Mouse (Mus musculus) myocyte (in vitro differentiated cells): ENCODE results near the gene Aqp3. TPM values are rescaled to one million over a fixed set of nuclear protein-coding genes. Genes with fewer than 3 reads are reported as not detected.

Source experiments
- H3K27me3 ChIP-seq: one replicate; pipeline ENCODE4 v1.6.1; 2011; ENCODE audit not compliant: control insufficient read depth, insufficient read depth, insufficient read length
- H3K36me3 ChIP-seq: one replicate; pipeline ENCODE4 v1.6.1; 2011; ENCODE audit not compliant: control insufficient read depth, insufficient read depth
- H3K4me2 ChIP-seq: one replicate; pipeline ENCODE4 v1.6.1; 2011; ENCODE audit warnings: low read depth, control low read depth
- H3K4me3 ChIP-seq: one replicate; pipeline ENCODE4 v1.5.1; 2011; ENCODE audit warnings: mild to moderate bottlenecking, control low read depth, moderate library complexity
- H3K79me2 ChIP-seq: one replicate; pipeline ENCODE4 v1.6.1; 2011; ENCODE audit not compliant: control insufficient read depth, insufficient read depth
- H3ac ChIP-seq: one replicate; pipeline ENCODE4 v1.6.1; 2011; ENCODE audit not compliant: control insufficient read depth, insufficient read length
- CEBPB ChIP-seq: IDR thresholded peaks from 2 replicates; pipeline ENCODE4 v1.6.1; 2011; ENCODE audit warnings: mild to moderate bottlenecking, moderate library complexity; ENCODE audit not compliant: poor library complexity, insufficient read depth, severe bottlenecking
- E2F4 ChIP-seq: IDR thresholded peaks from one replicate; pipeline ENCODE4 v1.6.1; 2011; ENCODE audit warnings: mild to moderate bottlenecking, control low read depth, moderate library complexity; ENCODE audit not compliant: insufficient read depth
- MAX ChIP-seq: IDR thresholded peaks from one replicate; pipeline ENCODE4 v1.6.1; 2011; ENCODE audit warnings: low read depth, mild to moderate bottlenecking, control low read depth
- MYOD1 ChIP-seq, 3 experiments: IDR thresholded peaks; one replicate each; pipeline ENCODE4 v1.6.1; 2011; ENCODE audit warnings: control low read depth in 2 of 3, low read depth in 2 of 3, mild to moderate bottlenecking in 2 of 3, moderate library complexity in 1 of 3; ENCODE audit not compliant: insufficient read length in 2 of 3, control insufficient read depth in 1 of 3
- MYOG ChIP-seq, 3 experiments: IDR thresholded peaks; one replicate each; pipeline ENCODE4 v1.6.1; 2011; ENCODE audit warnings: control low read depth in 2 of 3, low read depth in 2 of 3, mild to moderate bottlenecking in 2 of 3; ENCODE audit not compliant: insufficient read length in 2 of 3, control insufficient read depth in 1 of 3, insufficient read depth in 1 of 3
- POLR2A ChIP-seq: IDR thresholded peaks from one replicate; pipeline ENCODE4 v1.6.1; 2011; ENCODE audit warnings: low read depth, mild to moderate bottlenecking, control low read depth, moderate library complexity; ENCODE audit not compliant: insufficient read length
- POLR2AphosphoS2 ChIP-seq: IDR thresholded peaks from one replicate; pipeline ENCODE4 v1.6.1; 2011; ENCODE audit warnings: low read depth, control low read depth; ENCODE audit not compliant: insufficient read length
- REST ChIP-seq: IDR thresholded peaks from one replicate; pipeline ENCODE4 v1.6.1; 2011; ENCODE audit warnings: mild to moderate bottlenecking, control low read depth, moderate library complexity; ENCODE audit not compliant: insufficient read depth, insufficient read length
- SRF ChIP-seq: IDR thresholded peaks from one replicate; pipeline ENCODE4 v1.6.1; 2011; ENCODE audit warnings: low read depth; ENCODE audit not compliant: control insufficient read depth, insufficient read length
- TCF12 ChIP-seq: IDR thresholded peaks from one replicate; pipeline ENCODE4 v1.6.1; 2011; ENCODE audit warnings: mild to moderate bottlenecking, control low read depth; ENCODE audit not compliant: poor library complexity, insufficient read depth, severe bottlenecking
- TCF3 ChIP-seq: IDR thresholded peaks from one replicate; pipeline ENCODE4 v1.6.1; 2011; ENCODE audit warnings: low read depth, control low read depth; ENCODE audit not compliant: insufficient read length
- USF1 ChIP-seq: IDR thresholded peaks from one replicate; pipeline ENCODE4 v1.6.1; 2011; ENCODE audit warnings: low read depth, mild to moderate bottlenecking, control low read depth, moderate library complexity
- polyA plus RNA-seq: library from polyadenylated mRNA; unstranded; fragments of >200 nt; fragmentation: generic; extraction: Trizol; gene quantifications from one replicate; pipeline ENCODE4 v1.2.1, GENCODE M21; 2012; ENCODE audit warnings: missing spikeins

Aqp3 gene
- polyA plus RNA-seq, 1 experiment = not detected

DNA sequence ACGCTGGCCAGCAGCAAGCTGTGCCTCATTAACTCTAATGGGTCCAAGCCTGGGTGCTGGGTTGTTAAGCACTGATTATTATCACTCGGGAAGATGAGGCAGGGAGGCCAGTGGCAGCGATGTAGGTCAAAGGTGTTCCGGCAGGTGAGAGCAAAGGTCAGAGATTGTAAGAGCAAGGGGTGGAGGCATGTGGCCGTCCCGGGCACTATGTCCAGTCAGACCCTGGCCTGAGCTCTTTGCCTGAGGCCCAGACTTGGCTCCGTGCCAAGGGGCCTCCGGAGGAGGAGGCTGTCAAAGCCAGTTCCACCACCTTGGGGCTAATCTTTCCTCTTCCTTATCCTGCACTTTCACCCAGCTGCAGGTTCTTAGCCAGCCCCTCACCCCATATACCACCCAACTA, 1.8 kb downstream of the Aqp3 start:
- Histone ChIP-seq H3K36me3 (no peaks in the 10 kb centered on the region), H3K27me3 (peaks cover 7% of the 10 kb centered on the region), H3K4me3 (no peak overlapping the region), H3K4me2 (no peak overlapping the region), H3K79me2 (no peaks in the 10 kb centered on the region), H3ac (no peak overlapping the region)
- TF ChIP-seq MAX = no peak

DNA sequence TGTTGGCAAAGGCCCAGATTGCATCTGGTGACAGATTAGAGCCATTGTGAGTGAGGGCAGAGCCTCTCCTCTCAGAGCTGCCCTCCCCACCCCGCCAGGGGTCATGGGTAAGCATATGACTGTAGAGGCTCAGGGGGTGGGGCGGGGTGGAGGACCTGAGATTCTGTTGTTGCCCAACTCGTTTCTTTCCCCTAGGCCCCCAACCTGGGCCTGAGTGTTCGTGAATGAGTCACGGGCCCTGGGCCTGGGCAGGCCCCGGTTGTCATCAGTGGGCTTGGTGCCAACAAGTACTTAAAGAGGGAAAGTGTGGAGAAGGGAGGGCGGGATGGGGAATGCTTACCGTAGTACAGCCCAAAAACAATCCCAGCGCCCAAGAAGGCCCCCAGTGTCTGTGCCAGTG, 3.6 kb downstream of the Aqp3 start:
- no peak for TF ChIP-seq MYOD1 (IDR thresholded peaks at IDR 0.05; ENCODE audit: control insufficient read depth in 1 of 3, insufficient read length in 2 of 3, low read depth in 2 of 3)
- no peak for TF ChIP-seq MYOG (IDR thresholded peaks at IDR 0.05; ENCODE audit: control insufficient read depth in 1 of 3, insufficient read depth in 1 of 3, insufficient read length in 2 of 3, low read depth in 2 of 3)
- TF ChIP-seq TCF12 = no peak
- TF ChIP-seq POLR2AphosphoS2 = no peak
- TF ChIP-seq E2F4 = no peak
- no peak for TF ChIP-seq SRF
- no peak for TF ChIP-seq USF1
- no peak for TF ChIP-seq CEBPB
- no peak for TF ChIP-seq TCF3
- TF ChIP-seq POLR2A = no peak
- no peak for TF ChIP-seq REST
- TF ChIP-seq MAX = no peak
- Histone ChIP-seq H3K27me3 (peaks cover 7% of the 10 kb centered on the region), H3K36me3 (no peaks in the 10 kb centered on the region), H3K4me2 (no peak overlapping the region), H3ac (no peak overlapping the region), H3K79me2 (no peaks in the 10 kb centered on the region), H3K4me3 (no peak overlapping the region)

DNA sequence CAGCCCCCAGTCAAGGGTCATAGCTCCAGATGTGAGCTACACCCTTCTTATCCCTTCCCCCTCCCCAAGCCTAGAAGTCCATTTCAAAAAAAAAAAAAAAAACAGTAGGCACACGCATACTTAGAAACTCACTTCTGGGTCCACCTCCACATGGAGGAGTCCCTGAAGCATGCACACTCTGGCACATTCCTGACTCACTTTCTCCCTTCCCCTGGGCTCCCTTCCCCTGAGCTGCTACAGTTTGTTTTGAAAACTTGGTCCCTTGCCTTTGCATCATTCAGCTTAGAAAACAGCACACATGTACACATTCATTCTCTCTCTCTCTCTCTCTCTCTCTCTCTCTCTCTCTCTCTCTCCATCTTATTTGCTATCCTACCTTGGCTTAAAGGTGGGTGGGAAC, 5.0 kb downstream of the Aqp3 start:
- H3K4me3 ChIP-seq = no peak overlapping the region
- H3ac ChIP-seq = no peak overlapping the region
- peaks cover 16% of the 10 kb centered on the region for H3K27me3 ChIP-seq
- H3K36me3 ChIP-seq = no peaks in the 10 kb centered on the region
- H3K79me2 ChIP-seq = no peaks in the 10 kb centered on the region
- no peak overlapping the region for H3K4me2 ChIP-seq
- TF ChIP-seq POLR2A = no peak
- TF ChIP-seq MAX = no peak
- no peak for TF ChIP-seq USF1
- no peak for TF ChIP-seq MYOG (IDR thresholded peaks at IDR 0.05; ENCODE audit: control insufficient read depth in 1 of 3, insufficient read depth in 1 of 3, insufficient read length in 2 of 3, low read depth in 2 of 3)
- no peak for TF ChIP-seq TCF12
- TF ChIP-seq TCF3 = no peak
- no peak for TF ChIP-seq POLR2AphosphoS2
- no peak for TF ChIP-seq CEBPB
- TF ChIP-seq REST = no peak
- no peak for TF ChIP-seq MYOD1 (IDR thresholded peaks at IDR 0.05; ENCODE audit: control insufficient read depth in 1 of 3, insufficient read length in 2 of 3, low read depth in 2 of 3)
- no peak for TF ChIP-seq SRF
- no peak for TF ChIP-seq E2F4

DNA sequence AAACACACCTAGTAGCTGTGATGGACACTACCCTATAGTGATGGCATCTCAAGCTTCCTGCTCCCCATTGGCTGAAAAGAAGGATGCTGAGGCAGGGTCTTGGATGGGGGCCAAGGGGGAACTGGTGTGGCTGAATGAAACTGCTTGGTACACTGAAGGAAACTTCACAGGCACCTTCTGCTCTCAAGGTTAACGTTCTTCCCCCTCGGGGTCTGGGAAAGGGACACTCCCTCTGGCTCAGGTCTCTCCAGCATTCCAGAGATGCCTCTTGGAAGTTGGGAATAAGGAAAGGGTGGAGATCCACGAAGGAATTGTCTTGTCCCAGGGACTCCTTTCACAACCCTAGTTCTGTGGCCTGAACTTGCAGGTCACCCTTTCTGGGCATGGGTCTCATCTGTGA, 6.6 kb downstream of the Aqp3 start:
- H3ac ChIP-seq = no peak overlapping the region
- H3K27me3 ChIP-seq = peaks cover 20% of the 10 kb centered on the region
- H3K4me3 ChIP-seq = no peak overlapping the region
- H3K4me2 ChIP-seq = no peak overlapping the region
- TF ChIP-seq USF1 = no peak
- TF ChIP-seq MYOG (IDR thresholded peaks at IDR 0.05; ENCODE audit: control insufficient read depth in 1 of 3, insufficient read depth in 1 of 3, insufficient read length in 2 of 3, low read depth in 2 of 3) = no peak
- TF ChIP-seq TCF12 = no peak
- TF ChIP-seq E2F4 = no peak
- TF ChIP-seq REST = no peak
- TF ChIP-seq POLR2A = no peak
- TF ChIP-seq TCF3 = no peak
- no peak for TF ChIP-seq MAX
- TF ChIP-seq SRF = no peak
- no peak for TF ChIP-seq POLR2AphosphoS2
- TF ChIP-seq CEBPB = no peak
- TF ChIP-seq MYOD1 (IDR thresholded peaks at IDR 0.05; ENCODE audit: control insufficient read depth in 1 of 3, insufficient read length in 2 of 3, low read depth in 2 of 3) = no peak
- no peaks in the 10 kb centered on the region for H3K79me2 ChIP-seq
- no peaks in the 10 kb centered on the region for H3K36me3 ChIP-seq

DNA sequence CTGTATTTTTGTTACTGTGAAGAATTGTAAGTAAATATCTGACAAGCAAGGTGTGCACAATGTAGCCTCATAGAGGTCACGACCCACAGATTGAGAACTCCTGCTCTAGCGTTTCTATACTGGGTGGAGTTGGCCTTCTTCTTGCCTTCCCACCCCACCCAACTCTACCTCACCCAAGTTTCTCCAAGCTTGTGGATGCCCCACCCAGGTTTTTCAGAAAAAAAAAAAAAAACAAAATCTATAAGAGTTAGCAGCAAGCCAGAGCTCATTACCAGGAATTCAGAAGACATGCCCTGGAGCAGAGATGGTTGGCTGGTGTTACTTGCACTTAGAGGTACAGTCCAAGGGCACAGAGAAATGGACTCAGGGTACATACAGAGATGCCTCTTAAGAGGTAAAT, 8.3 kb downstream of the Aqp3 start:
- Histone ChIP-seq H3K27me3 (peaks cover 22% of the 10 kb centered on the region), H3K4me3 (no peak overlapping the region), H3ac (no peak overlapping the region), H3K4me2 (no peak overlapping the region), H3K36me3 (no peaks in the 10 kb centered on the region), H3K79me2 (no peaks in the 10 kb centered on the region)
- no peak for TF ChIP-seq REST
- no peak for TF ChIP-seq TCF3
- no peak for TF ChIP-seq SRF
- no peak for TF ChIP-seq E2F4
- TF ChIP-seq POLR2AphosphoS2 = no peak
